Mouse (Mus musculus) testis, adult 2 months (tissue): ENCODE results near the gene Ksr2.

Experiments
- CTCF ChIP-seq: fragments of 200-500 bp; IDR thresholded peaks from 2 replicates; pipeline ENCODE4 v1.5.1; 2012; ENCODE audit warnings: low read depth, mild to moderate bottlenecking, inconsistent platforms, low read length, moderate library complexity; ENCODE audit not compliant: control insufficient read depth, insufficient read depth, insufficient replicate concordance
- POLR2A ChIP-seq: fragments of 200-500 bp; IDR thresholded peaks from 2 replicates; pipeline ENCODE4 v1.6.1; 2012; ENCODE audit warnings: low read depth, mild to moderate bottlenecking, inconsistent platforms, low read length, moderate library complexity; ENCODE audit not compliant: control insufficient read depth

DNA sequence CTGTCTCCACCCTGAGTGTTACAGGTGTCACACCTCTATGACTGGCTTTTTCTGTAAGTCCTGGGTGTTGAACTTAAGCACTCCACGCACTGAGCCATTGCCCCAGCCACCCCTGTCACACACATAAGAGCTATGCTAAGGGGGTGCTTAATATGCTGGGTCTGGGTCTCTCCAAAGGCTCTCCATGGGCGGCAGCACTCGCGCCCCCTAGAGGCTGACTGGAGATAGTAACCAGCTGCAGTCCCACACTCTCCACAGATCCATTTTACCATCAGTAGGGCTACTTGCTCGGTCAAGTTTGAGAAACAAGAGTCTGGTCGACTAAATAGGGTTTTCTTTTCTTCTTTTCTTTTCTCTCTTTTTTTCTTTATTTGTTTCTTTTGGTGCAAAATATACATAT is 33.9 kb downstream of the Ksr2 start:
- TF ChIP-seq POLR2A (no peak), CTCF (peak; percentile 38; the same call in 1 of the 2 replicates)
